Comparison of ENCODE assay signal across 8 mouse cellular contexts in the genomic region with DNA sequence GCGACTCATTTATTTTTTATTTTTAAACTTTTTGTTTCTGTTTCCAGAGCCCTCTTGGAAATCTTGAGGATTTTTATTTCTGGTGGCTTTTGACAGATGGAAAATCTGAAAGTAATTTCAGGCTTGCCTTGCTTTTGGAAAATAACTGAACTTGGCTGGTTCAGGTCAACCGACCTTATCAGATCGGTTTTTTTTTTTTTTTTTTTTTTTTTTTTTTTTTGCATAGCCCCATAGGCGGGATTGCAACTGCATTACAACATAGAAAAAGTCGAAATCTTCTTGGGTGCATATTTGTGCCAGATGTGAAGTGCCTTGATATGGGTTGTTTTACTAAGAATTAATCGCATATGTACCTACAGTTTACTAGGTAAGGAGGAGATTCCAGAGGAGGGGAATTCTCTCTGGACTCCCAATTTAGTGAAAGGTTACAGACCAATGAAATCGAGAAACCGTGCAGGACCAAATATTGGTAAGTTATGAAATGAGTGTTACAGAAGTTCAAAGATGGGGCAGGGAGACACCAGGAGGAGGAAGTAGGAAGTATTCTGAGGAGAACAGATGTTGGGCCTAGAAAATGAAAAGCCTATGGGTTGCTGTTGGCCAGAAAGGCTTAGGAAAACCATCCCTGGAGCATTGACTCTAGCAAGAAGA. TPM values are rescaled to one million over a fixed set of nuclear protein-coding genes. Genes with fewer than 3 reads are reported as not detected.
DNase-seq lines count a peak whose midpoint lies in the region; ATAC-seq and TF ChIP-seq lines count a peak whose summit lies in the region.

No protein-coding gene starts in this region.

- TF ChIP-seq POLR2A in kidney, adult 2 months (IDR thresholded peaks at IDR 0.05; ENCODE audit: low read depth, low read length): no peak

- DNase-seq in kidney, adult 2 months: peak; percentile 25
- DNase-seq in kidney, postnatal 10 days: no peak
- peak; percentile 47 for DNase-seq in MEL-GATA-1-ER (ENCODE audit: extremely low read depth, low read depth)
- DNase-seq in liver, embryonic 11.5 days (ENCODE audit: low spot score): no peak
- DNase-seq in urinary bladder, postnatal 10 days (ENCODE audit: low spot score): no peak
- DNase-seq in left cerebral cortex, adult 8-10 months (ENCODE audit: low spot score in 2 of 2): no peak
- DNase-seq in adrenal gland, postnatal 14 days: no peak

- ATAC-seq in granulocyte monocyte progenitor cell, adult 5-6 weeks (replicated peaks; ENCODE audit: poor library complexity, severe bottlenecking): 0 out of 2 replicates have a peak, but pooled peaks have one; percentile 7
- no peak for ATAC-seq in liver, embryonic 11.5 days (replicated peaks; ENCODE audit: low FRiP score)

- peak overlapping the region; percentile 58 for H3K4me3 ChIP-seq in kidney, adult 2 months (ENCODE audit: insufficient read depth, low read depth, low read length)
- peak overlapping the region; percentile 90 for H3K4me3 ChIP-seq in liver, embryonic 11.5 days (ENCODE audit: low read depth, low read length)

- H3K27me3 ChIP-seq in kidney, adult 2 months (replicated peaks; ENCODE audit: control insufficient read depth, insufficient read depth, low read length): no peaks in the 10 kb centered on the region
- no peaks in the 10 kb centered on the region for H3K27me3 ChIP-seq in liver, embryonic 11.5 days (replicated peaks; ENCODE audit: control insufficient read depth, insufficient read depth, low read length)

- peak overlapping the region; percentile 85 for H3K9ac ChIP-seq in liver, embryonic 11.5 days (ENCODE audit: low read depth, low read length)

- H3K9me3 ChIP-seq in liver, embryonic 11.5 days (ENCODE audit: control insufficient read depth, low read length): no peaks in the 10 kb centered on the region

- H3K36me3 ChIP-seq in kidney, adult 2 months (ENCODE audit: control insufficient read depth, insufficient read depth, low read length): no peaks in the 10 kb centered on the region; the same call in 1 of the 2 replicates
- no peaks in the 10 kb centered on the region for H3K36me3 ChIP-seq in liver, embryonic 11.5 days (ENCODE audit: control insufficient read depth, insufficient read depth, low read length)

- no peak for TF ChIP-seq CTCF in kidney, adult 2 months (conservative IDR thresholded peaks at IDR 0.05; ENCODE audit: insufficient read depth, insufficient read length, low read depth, low read length)

- peak overlapping the region; percentile 85 for H3K4me2 ChIP-seq in liver, embryonic 11.5 days

- WGBS in kidney, adult 2 months: 7% methylated on average over 8 of the region's 8 CpGs
- 16% methylated on average over 8 of the region's 8 CpGs for WGBS in liver, embryonic 11.5 days

- H3K4me1 ChIP-seq in kidney, adult 2 months (ENCODE audit: control insufficient read depth, insufficient read depth, low read length): peaks cover 7% of the 10 kb centered on the region; the same call in 1 of the 2 replicates
- no peaks in the 10 kb centered on the region for H3K4me1 ChIP-seq in liver, embryonic 11.5 days (replicated peaks; ENCODE audit: control insufficient read depth, insufficient read depth, low read length)

- peak overlapping the region; percentile 67 for H3K27ac ChIP-seq in kidney, adult 2 months (ENCODE audit: insufficient read depth, low read depth, low read length)
- H3K27ac ChIP-seq in liver, embryonic 11.5 days (ENCODE audit: low read depth, low read length): peak overlapping the region; percentile 96; the same call in 1 of the 2 replicates

RNA-seq across cellular contexts. Expression of a gene that starts 1.7 kb away (rescaled TPM):
- 24.4 and 27.7 TPM in 2 replicates for polyA plus RNA-seq in kidney, adult 2 months (2012; rRNA removed)
- total RNA-seq in granulocyte monocyte progenitor cell, adult 5-6 weeks (2014; fragmentation: Nextera tagmentation): 18.9 and 26.1 TPM in 2 replicates
- total RNA-seq in granulocyte monocyte progenitor cell, adult 5-6 weeks (2017): 40.7 and 44.8 TPM in 2 replicates
- 29.1 and 30.3 TPM in 2 replicates for polyA plus RNA-seq in liver, embryonic 11.5 days (2014; fragmentation: Nextera tagmentation; extraction: Ambion mirVana)
- total RNA-seq in left cerebral cortex, adult 8-10 months (2022): 100 to 1,000 TPM in 2 of 4 experiments, 10 to 100 TPM in 2; 93.5 to 107 (median 99.7) TPM
- total RNA-seq in adrenal gland, postnatal 14 days (2021): 57.1 and 58.6 TPM in 2 replicates

Comparison
In these comparisons a context has a peak if more than half of its experiments do, and no peak if none do; other contexts are left out.
1. DNase-seq: peak in kidney, adult 2 months (single experiment) and MEL-GATA-1-ER (single experiment); none in kidney, postnatal 10 days (single experiment), liver, embryonic 11.5 days (single experiment), urinary bladder, postnatal 10 days (single experiment), left cerebral cortex, adult 8-10 months (0 of 2) and adrenal gland, postnatal 14 days (single experiment).